Mouse (Mus musculus): ENCODE data around the gene Car11.

DNA sequence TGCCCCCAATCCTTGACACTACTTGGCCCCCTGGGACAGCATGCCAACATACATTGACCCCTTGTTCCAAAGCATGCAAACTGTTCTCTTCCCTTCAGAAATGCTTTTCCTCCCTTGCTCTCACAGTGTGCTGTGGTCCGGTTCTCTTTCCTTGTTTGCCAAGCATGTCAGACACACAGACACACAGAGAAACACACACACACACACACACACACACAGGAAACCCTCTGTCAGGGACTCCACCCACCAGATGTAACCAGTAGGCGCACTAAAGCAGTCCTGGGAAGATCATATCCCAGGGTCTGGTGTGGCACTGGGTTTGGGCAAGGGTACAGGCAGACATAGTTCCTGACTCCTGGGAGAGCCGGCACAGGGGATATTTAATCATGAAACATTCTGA, 12.8 kb upstream of the Car11 start:
- TF ChIP-seq CTCF (IDR thresholded peaks at IDR 0.05; ENCODE audit: extremely low read depth, insufficient read depth, low read length) (no peak), POLR2A (IDR thresholded peaks at IDR 0.05; ENCODE audit: extremely low read depth, insufficient read depth, low read length) (no peak)

All from cortical plate, adult 2 months (tissue).